Mouse (Mus musculus) urinary bladder, postnatal 36 days (tissue): ENCODE data around the gene Brwd3.

Source experiments
- DNase-seq, 2 experiments: peaks; one replicate each; pipeline ENCODE4 v3.0.0; 2022; ENCODE audit warnings: low spot score in 2 of 2, mixed read lengths in 1 of 2

Brwd3 gene

GRCm38 (mm10) chrX:108834090-108834774, at the start of gene Brwd3:
Brwd3 (minus strand) TSS chrX:108834372.
- peak; percentile 48 to 80 for DNase-seq

- no peak for DNase-seq
These were observed 28.5 kb upstream of the Brwd3 start for GRCm38 (mm10) chrX:108862632-108863031.

GRCm38 (mm10) chrX:108842705-108843104, 8.5 kb upstream of the Brwd3 start:
- DNase-seq, result no peak

- DNase-seq, result no peak
These were observed 2.2 kb upstream of the Brwd3 start for GRCm38 (mm10) chrX:108836416-108836815.

GRCm38 (mm10) chrX:108835233-108835632, 1.1 kb upstream of the Brwd3 start:
- no peak for DNase-seq

- peak; percentile 2 to 5 for DNase-seq
These were observed 671 bp downstream of the Brwd3 start for GRCm38 (mm10) chrX:108833381-108834020.

GRCm38 (mm10) chrX:108832674-108833189, 1.4 kb downstream of the Brwd3 start:
- DNase-seq, result peak; percentile 63 to 77

- no peak for DNase-seq
These were observed 2.9 kb downstream of the Brwd3 start for GRCm38 (mm10) chrX:108831231-108831630.

GRCm38 (mm10) chrX:108828111-108828510, 6.1 kb downstream of the Brwd3 start:
- no peak for DNase-seq

GRCm38 (mm10) chrX:108797268-108797667, 36.9 kb downstream of the Brwd3 start:
- no peak for DNase-seq

GRCm38 (mm10) chrX:108783724-108784123, 50.4 kb downstream of the Brwd3 start:
- DNase-seq, result no peak

- DNase-seq, result no peak
These were observed 102.4 kb downstream of the Brwd3 start for GRCm38 (mm10) chrX:108731755-108732154.

- DNase-seq, result no peak
These were observed 104.6 kb downstream of the Brwd3 start for GRCm38 (mm10) chrX:108729564-108729963.

- DNase-seq, result no peak
These were observed 105.1 kb downstream of the Brwd3 start for GRCm38 (mm10) chrX:108729068-108729467.

GRCm38 (mm10) chrX:108728334-108728733, 105.8 kb downstream of the Brwd3 start:
- no peak for DNase-seq

- DNase-seq, result no peak
These were observed 109.9 kb downstream of the Brwd3 start for GRCm38 (mm10) chrX:108724241-108724640.

GRCm38 (mm10) chrX:108722447-108722846, 111.7 kb downstream of the Brwd3 start:
- DNase-seq, result no peak

- no peak for DNase-seq
These were observed 129.9 kb downstream of the Brwd3 start for GRCm38 (mm10) chrX:108704312-108704711.
